Mouse (Mus musculus) liver, embryonic 14 days (tissue): ENCODE measurements around the gene Cpxcr1. TPM values are rescaled to one million over a fixed set of nuclear protein-coding genes. Genes with fewer than 3 reads are reported as not detected.

Source experiments
- polyA plus RNA-seq: library from polyadenylated mRNA; depleted of rRNA; stranded (reverse); fragments of >200 nt; gene quantifications from 2 replicates; pipeline ENCODE4 v1.2.3, GENCODE M21; 2012; rRNA removed

Gene Cpxcr1
- polyA plus RNA-seq = not detected in 2 replicates

GRCm38 (mm10) chrX:116448644-116449043, at the start of gene Cpxcr1:
Gene Cpxcr1 (plus strand): TSS chrX:116448944.

Other genes with a start within 250 kb of the Cpxcr1 start
- not detected in 2 replicates for gene H2afb2, start 232.2 kb downstream of the Cpxcr1 start, polyA plus RNA-seq